Mouse (Mus musculus) testis, adult 2 months (tissue): ENCODE measurements at regions not wholly inside any gene's neighbourhood (a gene's known extent, or its start where the extent isn't known, plus 50 kb on each side); places are given as distances from the start of the nearest gene placed in this dataset.

Source experiments
- CTCF ChIP-seq: fragments of 200-500 bp; IDR thresholded peaks from 2 replicates; pipeline ENCODE4 v1.5.1; 2012; ENCODE audit warnings: low read depth, mild to moderate bottlenecking, inconsistent platforms, low read length, moderate library complexity; ENCODE audit not compliant: control insufficient read depth, insufficient read depth, insufficient replicate concordance
- POLR2A ChIP-seq: fragments of 200-500 bp; IDR thresholded peaks from 2 replicates; pipeline ENCODE4 v1.6.1; 2012; ENCODE audit warnings: low read depth, mild to moderate bottlenecking, inconsistent platforms, low read length, moderate library complexity; ENCODE audit not compliant: control insufficient read depth

GRCm38 (mm10) chr16:47081896-47082295 is 583.6 kb upstream of the Nectin3 start:
- no peak for TF ChIP-seq CTCF
- TF ChIP-seq POLR2A = no peak
